Mouse (Mus musculus): ENCODE results near the gene Esx1. TPM values are rescaled to one million over a fixed set of nuclear protein-coding genes. Genes with fewer than 3 reads are reported as not detected.

The Esx1 gene
- polyA plus RNA-seq (2017; shearing (Covaris generic)): not detected

DNA sequence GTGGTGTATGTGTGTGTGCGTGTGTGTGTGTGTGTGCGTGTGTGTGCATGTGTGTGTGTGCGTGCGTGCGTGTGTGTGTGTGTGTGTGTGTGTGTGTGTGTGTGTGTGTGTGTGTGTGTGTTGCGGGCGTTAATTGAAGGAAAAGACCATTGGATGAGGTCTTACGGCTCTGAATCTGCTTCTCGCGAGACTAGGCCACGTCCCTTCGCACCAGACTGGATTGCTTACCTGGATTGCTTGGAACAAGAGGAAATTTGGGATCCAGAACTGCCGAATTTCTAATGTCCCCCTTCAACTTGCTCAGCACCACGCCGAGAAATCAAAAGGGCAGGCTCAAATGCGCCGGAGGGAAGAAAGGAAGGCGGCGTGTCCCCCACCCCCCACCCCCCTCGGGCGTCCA lies at the start of gene Esx1:
Esx1 (minus strand) TSS at position 366 of the 400 bp plus-strand sequence.

Other genes starting within 250 kb of the Esx1 start
- not detected for gene H2bfm, start 194.8 kb downstream of the Esx1 start, polyA plus RNA-seq (2017; shearing (Covaris generic))
- gene Tmsb15b2, start 146.6 kb downstream of the Esx1 start, polyA plus RNA-seq (2017; shearing (Covaris generic)): 65.9 TPM
- 5.0 TPM for gene Tmsb15l, start 145.2 kb downstream of the Esx1 start, polyA plus RNA-seq (2017; shearing (Covaris generic))
- gene Tmsb15b1, start 145.2 kb downstream of the Esx1 start, polyA plus RNA-seq (2017; shearing (Covaris generic)): 24.3 TPM
- 67.7 TPM for gene Zcchc18, start 128.9 kb downstream of the Esx1 start, polyA plus RNA-seq (2017; shearing (Covaris generic))
- gene Slc25a53, start 83.8 kb downstream of the Esx1 start, polyA plus RNA-seq (2017; shearing (Covaris generic)): 20.4 TPM
- 5.7 TPM for gene Fam199x, start 72.5 kb downstream of the Esx1 start, polyA plus RNA-seq (2017; shearing (Covaris generic))

Measured in inflammation-experienced regulatory T-cells, adult 16 weeks (primary cell).